Mouse (Mus musculus) kidney, adult 2 months (tissue): ENCODE results near the gene Cc2d1a. TPM values are rescaled to one million over a fixed set of nuclear protein-coding genes. Genes with fewer than 3 reads are reported as not detected.

ENCODE experiments used
- DNase-seq: peaks from one replicate; pipeline ENCODE4 v3.0.0; 2021
- H3K27ac ChIP-seq: fragments of 200-500 bp; 2 replicates; pipeline ENCODE4 v1.5.1; 2012; ENCODE audit warnings: low read depth, low read length, control low read depth, inconsistent platforms; ENCODE audit not compliant: insufficient read depth
- H3K27me3 ChIP-seq: fragments of 200-500 bp; replicated peaks from 2 replicates; pipeline ENCODE4 v1.6.1; 2012; ENCODE audit warnings: mild to moderate bottlenecking, moderate library complexity, low read length, inconsistent platforms; ENCODE audit not compliant: control insufficient read depth, insufficient read depth
- H3K36me3 ChIP-seq: fragments of 200-500 bp; 2 replicates; pipeline ENCODE4 v1.6.1; 2012; ENCODE audit warnings: mild to moderate bottlenecking, moderate library complexity, low read length, inconsistent platforms; ENCODE audit not compliant: control insufficient read depth, insufficient read depth
- H3K4me1 ChIP-seq: fragments of 200-500 bp; 2 replicates; pipeline ENCODE4 v1.6.1; 2011; ENCODE audit warnings: low read length; ENCODE audit not compliant: control insufficient read depth, insufficient read depth
- H3K4me3 ChIP-seq: fragments of 200-500 bp; 2 replicates; pipeline ENCODE4 v1.5.1; 2011; ENCODE audit warnings: mild to moderate bottlenecking, low read depth, low read length, control low read depth; ENCODE audit not compliant: insufficient read depth
- CTCF ChIP-seq: fragments of 200-500 bp; conservative IDR thresholded peaks from 2 replicates; pipeline ENCODE4 v1.5.1; 2011; ENCODE audit warnings: low read depth, mild to moderate bottlenecking, control low read depth, low read length, moderate library complexity, mixed read lengths; ENCODE audit not compliant: insufficient read depth, insufficient read length
- POLR2A ChIP-seq: fragments of 200-500 bp; IDR thresholded peaks from one replicate; pipeline ENCODE4 v1.6.1; 2011; ENCODE audit warnings: low read depth, low read length, control low read depth
- WGBS: fragments of 180-500 bp; shearing (Covaris S2); methylation state at CpG from one replicate; pipeline ENCODE4 v1.1.7; 2018; 5-methylcytosine and 5-hydroxymethylcytosine counted together
- polyA plus RNA-seq: library from polyadenylated mRNA; depleted of rRNA; stranded (reverse); fragments of >200 nt; gene quantifications from 2 replicates; pipeline ENCODE4 v1.2.3, GENCODE M21; 2012

Gene Cc2d1a
- polyA plus RNA-seq, 1 experiment, result 24.1 TPM

GRCm38 (mm10) chr8:84144636-84145245 is 3.0 kb downstream of the Cc2d1a start:
- Histone ChIP-seq H3K4me3 (no peak overlapping the region), H3K36me3 (no peaks in the 10 kb centered on the region), H3K27me3 (no peaks in the 10 kb centered on the region), H3K27ac (no peak overlapping the region), H3K4me1 (peaks cover 12% of the 10 kb centered on the region)
- no peak for DNase-seq
- WGBS, result 89% methylated on average over 8 of the region's 8 CpGs
- TF ChIP-seq CTCF, result no peak
- TF ChIP-seq POLR2A, result no peak

GRCm38 (mm10) chr8:84140838-84141237 is 6.9 kb downstream of the Cc2d1a start:
- H3K4me1 ChIP-seq, result no peaks in the 10 kb centered on the region
- TF ChIP-seq CTCF, result no peak
- TF ChIP-seq POLR2A, result no peak
- no peaks in the 10 kb centered on the region; the same call in 1 of the 2 replicates for H3K36me3 ChIP-seq
- H3K27ac ChIP-seq, result no peak overlapping the region
- no peaks in the 10 kb centered on the region for H3K27me3 ChIP-seq
- 89% methylated on average over 4 of the region's 4 CpGs for WGBS
- DNase-seq, result no peak
- H3K4me3 ChIP-seq, result no peak overlapping the region

GRCm38 (mm10) chr8:84137848-84138247 is 9.9 kb downstream of the Cc2d1a start:
- whole genome bisulfite sequencing, result 96% methylated on average over 3 of the region's 3 CpGs
- no peak for DNase-seq
- Histone ChIP-seq H3K4me1 (no peaks in the 10 kb centered on the region), H3K27ac (no peak overlapping the region), H3K4me3 (no peak overlapping the region), H3K36me3 (no peaks in the 10 kb centered on the region; the same call in 1 of the 2 replicates), H3K27me3 (no peaks in the 10 kb centered on the region)
- no peak for TF ChIP-seq POLR2A
- TF ChIP-seq CTCF, result no peak

GRCm38 (mm10) chr8:84132225-84132624 is 15.5 kb downstream of the Cc2d1a start:
- no peaks in the 10 kb centered on the region for H3K4me1 ChIP-seq
- no peak overlapping the region for H3K4me3 ChIP-seq
- H3K36me3 ChIP-seq, result no peaks in the 10 kb centered on the region; the same call in 1 of the 2 replicates
- no peak for DNase-seq
- WGBS, result 87% methylated on average over 8 of the region's 8 CpGs
- TF ChIP-seq POLR2A, result no peak
- no peak for TF ChIP-seq CTCF
- H3K27me3 ChIP-seq, result no peaks in the 10 kb centered on the region
- no peak overlapping the region for H3K27ac ChIP-seq

- DNase-seq, result peak; percentile 62
- Histone ChIP-seq H3K4me1 (no peaks in the 10 kb centered on the region), H3K36me3 (no peaks in the 10 kb centered on the region)
These were observed 16.9 kb downstream of the Cc2d1a start for GRCm38 (mm10) chr8:84130806-84131205.

GRCm38 (mm10) chr8:84128277-84128676 is 19.5 kb downstream of the Cc2d1a start:
- no peaks in the 10 kb centered on the region for H3K27me3 ChIP-seq
- H3K4me1 ChIP-seq, result no peaks in the 10 kb centered on the region
- H3K4me3 ChIP-seq, result no peak overlapping the region
- TF ChIP-seq POLR2A (no peak), CTCF (no peak)
- H3K36me3 ChIP-seq, result no peaks in the 10 kb centered on the region
- no peak overlapping the region for H3K27ac ChIP-seq
- WGBS, result 65% methylated on average over 8 of the region's 8 CpGs
- DNase-seq, result no peak

More at GRCm38 (mm10) chr8:84130806-84131205, 16.9 kb downstream of the Cc2d1a start:
- H3K4me3 ChIP-seq, result no peak overlapping the region
- TF ChIP-seq CTCF (no peak), POLR2A (no peak)
- no peak overlapping the region for H3K27ac ChIP-seq
- H3K27me3 ChIP-seq, result no peaks in the 10 kb centered on the region
- 31% methylated on average over 30 of the region's 30 CpGs for WGBS

- WGBS, result 69% methylated on average over 17 of the region's 17 CpGs
- H3K4me3 ChIP-seq, result no peak overlapping the region
These were observed 20.4 kb downstream of the Cc2d1a start for GRCm38 (mm10) chr8:84127202-84127901.

More at GRCm38 (mm10) chr8:84127202-84127901, 20.4 kb downstream of the Cc2d1a start:
- no peaks in the 10 kb centered on the region for H3K4me1 ChIP-seq
- DNase-seq, result no peak
- TF ChIP-seq POLR2A (no peak), CTCF (no peak)
- no peak overlapping the region for H3K27ac ChIP-seq
- H3K36me3 ChIP-seq, result no peaks in the 10 kb centered on the region
- H3K27me3 ChIP-seq, result no peaks in the 10 kb centered on the region
